Comparison of ENCODE assay signal across 10 mouse cellular contexts in genomic region chr17:90962904-90963531, GRCm38 (mm10).
DNase-seq lines count a peak whose midpoint lies in the region; ATAC-seq lines count a peak whose summit lies in the region.
"Had no signal": no experiment of that assay in that cellular context is flagged by ENCODE, and none has a peak within 500 bp of the region (broad histone marks: within the 10 kb centered on the region; RNA-seq: fewer than 3 reads in every experiment).

No protein-coding gene starts in this region.

- WGBS in forebrain, embryonic 12.5 days: 73% methylated on average over 4 of the region's 4 CpGs
- WGBS in liver, embryonic 11.5 days: 62% methylated on average over 4 of the region's 4 CpGs

- peak; percentile 44; the same call in 1 of the 2 replicates for ATAC-seq in forebrain, embryonic 12.5 days (ENCODE audit: low FRiP score)
- ATAC-seq in liver, embryonic 11.5 days (replicated peaks; ENCODE audit: low FRiP score): no peak

- H3K4me1 ChIP-seq in forebrain, embryonic 12.5 days: no peaks in the 10 kb centered on the region
- no peaks in the 10 kb centered on the region for H3K4me1 ChIP-seq in liver, embryonic 11.5 days (replicated peaks; ENCODE audit: control insufficient read depth, insufficient read depth, low read length)
- H3K4me1 ChIP-seq: heart, embryonic 13.5 days; megakaryocyte, embryonic 14.5 days had no signal

- DNase-seq in adrenal gland, postnatal 10 days: peak; percentile 36
- DNase-seq in adrenal gland, adult 8-10 months: no peak
- peak; percentile 25 to 28 for DNase-seq in right cerebral cortex, postnatal 10 days (ENCODE audit: low spot score in 2 of 2)
- no peak for DNase-seq in right cerebral cortex, postnatal 14 days
- DNase-seq in liver, embryonic 11.5 days (ENCODE audit: low spot score): peak; percentile 30
- DNase-seq in skeletal muscle tissue, adult 2 months (ENCODE audit: low read depth, low spot score): peak; percentile 3
- no peak for DNase-seq in layer of hippocampus, adult 8-10 months (ENCODE audit: low spot score in 2 of 2)

- no peak overlapping the region for H3K27ac ChIP-seq in forebrain, embryonic 12.5 days
- H3K27ac ChIP-seq in liver, embryonic 11.5 days (ENCODE audit: low read depth, low read length): no peak overlapping the region
- H3K27ac ChIP-seq: heart, embryonic 13.5 days had no signal

- no peak overlapping the region for H3K4me3 ChIP-seq in forebrain, embryonic 12.5 days (replicated peaks)
- no peak overlapping the region for H3K4me3 ChIP-seq in liver, embryonic 11.5 days (ENCODE audit: low read depth, low read length)
- H3K4me3 ChIP-seq: heart, embryonic 13.5 days; megakaryocyte, embryonic 14.5 days had no signal

- H3K4me2 ChIP-seq in forebrain, embryonic 12.5 days: no peak overlapping the region
- no peak overlapping the region for H3K4me2 ChIP-seq in liver, embryonic 11.5 days
- H3K4me2 ChIP-seq: heart, embryonic 13.5 days had no signal

- H3K9ac ChIP-seq in forebrain, embryonic 12.5 days: no peak overlapping the region
- no peak overlapping the region for H3K9ac ChIP-seq in liver, embryonic 11.5 days (ENCODE audit: low read depth, low read length)
- H3K9ac ChIP-seq: heart, embryonic 13.5 days had no signal

- no peaks in the 10 kb centered on the region for H3K9me3 ChIP-seq in forebrain, embryonic 12.5 days
- H3K9me3 ChIP-seq in liver, embryonic 11.5 days (ENCODE audit: control insufficient read depth, low read length): no peaks in the 10 kb centered on the region
- H3K9me3 ChIP-seq: heart, embryonic 13.5 days; megakaryocyte, embryonic 14.5 days had no signal

- no peaks in the 10 kb centered on the region for H3K27me3 ChIP-seq in forebrain, embryonic 12.5 days
- H3K27me3 ChIP-seq in liver, embryonic 11.5 days (replicated peaks; ENCODE audit: control insufficient read depth, insufficient read depth, low read length): no peaks in the 10 kb centered on the region
- H3K27me3 ChIP-seq: heart, embryonic 13.5 days; megakaryocyte, embryonic 14.5 days had no signal

- H3K36me3 ChIP-seq in forebrain, embryonic 12.5 days (replicated peaks): no peaks in the 10 kb centered on the region
- no peaks in the 10 kb centered on the region for H3K36me3 ChIP-seq in liver, embryonic 11.5 days (ENCODE audit: control insufficient read depth, insufficient read depth, low read length)
- H3K36me3 ChIP-seq: heart, embryonic 13.5 days had no signal

Comparison
In these comparisons a context has a peak if more than half of its experiments do, and no peak if none do; other contexts are left out.
1. DNase-seq: peak in adrenal gland, postnatal 10 days (single experiment), right cerebral cortex, postnatal 10 days (2 of 2), liver, embryonic 11.5 days (single experiment) and skeletal muscle tissue, adult 2 months (single experiment); none in adrenal gland, adult 8-10 months (single experiment), right cerebral cortex, postnatal 14 days (single experiment) and layer of hippocampus, adult 8-10 months (0 of 2).